Mouse (Mus musculus): ENCODE measurements around the gene Vwa8. TPM values are rescaled to one million over a fixed set of nuclear protein-coding genes. Genes with fewer than 3 reads are reported as not detected.

The Vwa8 gene
- polyA plus RNA-seq, 1 experiment from 2014 or later, result 10.0 TPM

DNA sequence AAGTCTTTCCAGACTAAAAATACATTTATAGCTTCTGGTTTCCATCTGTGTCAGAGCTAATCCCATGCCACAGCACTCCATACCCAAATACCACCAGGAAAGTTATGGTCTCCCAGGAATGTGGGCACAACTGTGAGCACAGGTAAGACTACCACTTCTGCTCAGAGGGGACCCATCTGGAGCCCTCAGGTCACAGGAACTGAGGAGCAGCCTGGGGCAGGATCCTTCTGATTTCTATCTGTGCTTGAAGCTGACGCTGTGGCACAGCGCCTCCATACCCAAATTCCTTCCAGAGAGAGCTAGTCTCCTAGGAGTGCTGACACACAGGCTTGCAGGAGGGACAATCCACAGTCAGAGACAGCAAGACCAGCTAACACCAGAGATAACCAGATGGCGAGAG, 361.0 kb downstream of the Vwa8 start:
- Histone ChIP-seq H3K4me1 (peaks cover 17% of the 10 kb centered on the region), H3K9ac (no peak overlapping the region), H3K4me3 (no peak overlapping the region), H3K27ac (no peak overlapping the region), H3K9me3 (replicated peaks) (no peaks in the 10 kb centered on the region), H3K36me3 (no peaks in the 10 kb centered on the region), H3K27me3 (no peaks in the 10 kb centered on the region), H3K4me2 (replicated peaks) (no peak overlapping the region)
- no peak for ATAC-seq (ENCODE audit: low FRiP score)
- WGBS, result 85% methylated on average over 3 of the region's 3 CpGs

DNA sequence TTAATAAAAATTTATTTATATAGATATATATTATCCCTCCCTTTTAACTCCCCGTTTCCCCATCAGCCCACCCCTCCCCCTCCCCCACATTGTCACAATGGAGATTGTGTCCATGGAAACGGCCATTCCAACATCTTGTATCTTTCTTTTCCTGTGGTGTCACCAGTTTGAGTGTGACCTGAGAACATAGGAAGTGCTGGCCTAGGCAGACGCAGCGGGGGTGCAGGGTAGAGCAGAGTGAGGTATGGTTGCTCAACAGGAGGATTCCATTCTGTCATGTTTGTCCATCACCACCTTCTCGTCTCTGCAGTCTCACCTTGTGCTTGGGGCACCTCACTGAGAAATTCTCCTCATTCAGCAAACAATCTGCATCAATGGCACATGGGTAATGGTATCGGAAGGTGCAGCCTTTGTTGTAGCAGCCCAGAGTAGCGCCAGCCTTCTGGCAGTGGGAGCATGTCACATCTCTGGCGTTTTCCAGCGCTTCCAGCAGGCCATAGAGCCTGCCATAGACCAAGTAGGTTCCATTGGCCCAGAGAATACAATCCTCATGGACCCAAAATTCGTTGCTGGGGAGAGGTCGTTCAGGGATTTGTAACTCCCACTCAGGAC, 363.6 kb downstream of the Vwa8 start:
- Histone ChIP-seq H3K4me2 (replicated peaks) (no peak overlapping the region), H3K36me3 (no peaks in the 10 kb centered on the region), H3K27me3 (no peaks in the 10 kb centered on the region), H3K4me3 (no peak overlapping the region), H3K9ac (no peak overlapping the region), H3K9me3 (replicated peaks) (no peaks in the 10 kb centered on the region), H3K27ac (no peak overlapping the region), H3K4me1 (no peaks in the 10 kb centered on the region)
- no peak for ATAC-seq (ENCODE audit: low FRiP score)
- WGBS, result 84% methylated on average over 11 of the region's 11 CpGs

DNA sequence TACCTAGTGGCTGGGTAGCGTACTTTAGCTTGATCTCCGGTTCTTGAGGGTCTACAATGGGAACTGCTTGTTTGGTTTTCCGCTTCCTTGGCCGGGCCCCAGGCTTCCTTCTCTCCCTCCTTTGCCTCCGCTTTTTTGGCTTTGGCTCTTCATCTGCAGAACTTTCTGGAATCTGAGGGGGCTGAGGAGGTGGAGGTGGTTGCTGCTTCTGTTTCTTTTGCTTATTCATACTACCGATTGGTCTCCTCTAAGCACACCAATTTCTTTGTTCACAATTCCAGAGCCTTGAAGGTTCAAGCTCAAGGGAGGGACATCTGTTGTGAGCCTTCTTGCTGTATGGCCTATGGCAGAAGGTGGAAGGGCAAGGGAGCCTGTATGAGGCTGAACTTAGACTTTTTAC, 365.3 kb downstream of the Vwa8 start:
- Histone ChIP-seq H3K4me2 (replicated peaks) (no peak overlapping the region), H3K27ac (no peak overlapping the region), H3K36me3 (no peaks in the 10 kb centered on the region), H3K9me3 (replicated peaks) (no peaks in the 10 kb centered on the region), H3K27me3 (no peaks in the 10 kb centered on the region), H3K9ac (no peak overlapping the region), H3K4me1 (no peaks in the 10 kb centered on the region), H3K4me3 (no peak overlapping the region)
- 94% methylated on average over 6 of the region's 6 CpGs for WGBS
- ATAC-seq (ENCODE audit: low FRiP score), result no peak

DNA sequence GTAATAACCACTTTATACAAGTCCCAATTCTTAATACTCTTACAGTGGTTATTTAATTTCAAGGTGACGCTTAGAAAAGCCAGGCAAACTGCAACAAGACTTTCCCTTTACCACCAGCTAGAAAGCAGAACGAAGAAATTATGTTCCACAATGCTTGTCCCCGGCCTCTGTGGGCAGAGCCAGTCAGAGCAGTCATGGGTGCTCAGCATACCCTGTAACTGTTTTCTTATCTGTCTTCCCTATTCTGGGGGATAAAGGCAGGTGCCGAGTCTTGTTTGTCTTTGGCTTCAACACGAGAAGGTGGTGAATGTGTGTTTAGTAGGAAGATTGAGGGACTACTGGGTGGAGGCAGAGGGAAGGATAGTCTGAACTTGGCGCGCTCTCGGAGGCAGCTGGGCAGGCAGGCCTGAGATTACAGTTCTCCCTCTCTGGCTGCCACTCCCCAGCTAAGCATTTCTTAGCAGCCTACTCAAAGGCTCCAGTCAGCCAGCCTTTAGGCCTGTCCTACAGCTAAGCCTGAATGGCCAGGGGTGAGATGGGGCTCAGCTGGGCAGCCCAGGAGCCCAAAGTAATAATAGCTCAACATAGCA, 365.9 kb downstream of the Vwa8 start:
- 88% methylated on average over 8 of the region's 8 CpGs for WGBS
- H3K9ac ChIP-seq, result no peak overlapping the region
- no peak overlapping the region for H3K4me3 ChIP-seq
- H3K4me1 ChIP-seq, result no peaks in the 10 kb centered on the region
- no peak for ATAC-seq (ENCODE audit: low FRiP score)
- no peaks in the 10 kb centered on the region for H3K36me3 ChIP-seq
- no peaks in the 10 kb centered on the region for H3K9me3 ChIP-seq (replicated peaks)
- no peak overlapping the region for H3K27ac ChIP-seq
- no peaks in the 10 kb centered on the region for H3K27me3 ChIP-seq
- no peak overlapping the region for H3K4me2 ChIP-seq (replicated peaks)

DNA sequence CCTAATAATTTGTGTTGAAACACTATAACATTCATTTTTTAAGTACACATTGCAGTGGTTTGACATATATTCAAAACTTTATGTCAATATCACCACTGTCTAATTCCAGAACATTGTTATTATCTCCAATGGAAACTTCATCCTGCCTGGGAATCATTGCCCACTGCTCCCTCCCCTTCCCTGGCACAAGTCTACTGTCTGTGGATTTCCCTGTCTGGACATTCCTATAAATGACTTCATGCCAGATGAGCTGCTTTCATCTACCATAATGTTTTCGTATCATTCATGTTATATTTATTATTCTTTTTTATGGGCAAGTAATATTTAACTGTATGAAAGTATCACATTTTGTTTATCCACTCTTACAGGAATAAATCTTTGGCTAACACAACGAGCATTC, 367.5 kb downstream of the Vwa8 start:
- WGBS, result 77% methylated on average over 2 of the region's 2 CpGs

DNA sequence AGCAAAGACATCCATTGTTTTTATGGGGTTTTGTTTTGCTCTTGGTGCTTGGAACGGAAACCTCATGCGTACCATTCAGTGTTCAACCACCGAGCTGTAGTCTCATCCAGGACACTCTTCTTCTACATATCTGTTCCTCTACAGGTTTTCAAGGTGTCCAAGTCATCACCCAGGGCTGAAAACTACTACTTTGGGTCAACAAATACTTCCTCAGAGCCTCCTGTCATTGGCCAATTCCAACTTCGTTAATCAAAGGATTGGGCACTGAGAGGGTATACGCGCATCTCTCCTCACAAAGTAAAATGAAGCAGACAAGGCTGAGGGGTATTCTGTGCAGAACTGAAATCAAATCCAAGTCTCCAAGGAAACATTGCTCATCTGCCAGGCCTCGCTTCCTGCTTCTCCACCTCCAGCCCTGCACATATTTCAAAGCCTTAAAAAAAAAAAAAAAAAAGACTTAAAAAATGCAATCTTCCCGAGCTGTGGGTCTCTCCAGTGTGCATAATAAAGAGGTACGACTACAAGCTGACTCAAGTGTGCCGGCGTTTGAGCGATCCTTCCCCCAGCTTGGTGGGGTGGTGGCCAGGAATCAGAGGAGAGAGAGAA, 374.7 kb downstream of the Vwa8 start:
- no peak overlapping the region for H3K4me3 ChIP-seq
- ATAC-seq (ENCODE audit: low FRiP score), result no peak
- no peak overlapping the region for H3K4me2 ChIP-seq (replicated peaks)
- no peaks in the 10 kb centered on the region for H3K4me1 ChIP-seq
- no peaks in the 10 kb centered on the region for H3K9me3 ChIP-seq (replicated peaks)
- H3K27ac ChIP-seq, result no peak overlapping the region
- H3K9ac ChIP-seq, result no peak overlapping the region
- 91% methylated on average over 12 of the region's 12 CpGs for WGBS
- H3K27me3 ChIP-seq, result no peaks in the 10 kb centered on the region
- no peaks in the 10 kb centered on the region for H3K36me3 ChIP-seq

More for the DNA sequence above, 367.5 kb downstream of the Vwa8 start:
- Histone ChIP-seq H3K36me3 (no peaks in the 10 kb centered on the region), H3K27me3 (no peaks in the 10 kb centered on the region), H3K27ac (no peak overlapping the region), H3K4me3 (no peak overlapping the region), H3K9ac (no peak overlapping the region), H3K4me2 (replicated peaks) (no peak overlapping the region), H3K9me3 (replicated peaks) (no peaks in the 10 kb centered on the region), H3K4me1 (no peaks in the 10 kb centered on the region)
- no peak for ATAC-seq (ENCODE audit: low FRiP score)

DNA sequence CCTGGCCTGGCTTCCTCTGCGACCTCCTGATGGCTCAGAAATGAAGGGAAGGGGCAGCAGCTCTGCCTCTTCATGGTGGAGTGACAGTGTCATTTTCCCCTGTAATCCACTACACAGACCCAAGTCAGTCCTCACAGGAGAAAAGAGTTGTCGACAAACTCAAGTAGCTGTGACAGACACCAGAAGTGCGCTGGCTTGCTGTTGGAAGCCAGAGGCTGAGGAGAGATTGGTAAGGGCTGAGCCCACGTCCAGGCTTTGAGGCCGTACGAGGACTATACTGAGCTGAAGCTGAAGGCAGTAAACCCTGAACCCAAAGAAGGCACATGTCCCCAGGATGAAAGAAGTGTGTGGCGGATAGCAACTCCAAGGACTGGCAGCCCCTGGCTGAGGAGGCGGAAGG, 376.6 kb downstream of the Vwa8 start:
- Histone ChIP-seq H3K9ac (no peak overlapping the region), H3K9me3 (replicated peaks) (no peaks in the 10 kb centered on the region), H3K4me3 (no peak overlapping the region), H3K4me1 (no peaks in the 10 kb centered on the region), H3K4me2 (replicated peaks) (no peak overlapping the region), H3K27ac (no peak overlapping the region), H3K36me3 (no peaks in the 10 kb centered on the region), H3K27me3 (no peaks in the 10 kb centered on the region)
- 74% methylated on average over 8 of the region's 8 CpGs for WGBS
- ATAC-seq (ENCODE audit: low FRiP score), result no peak

DNA sequence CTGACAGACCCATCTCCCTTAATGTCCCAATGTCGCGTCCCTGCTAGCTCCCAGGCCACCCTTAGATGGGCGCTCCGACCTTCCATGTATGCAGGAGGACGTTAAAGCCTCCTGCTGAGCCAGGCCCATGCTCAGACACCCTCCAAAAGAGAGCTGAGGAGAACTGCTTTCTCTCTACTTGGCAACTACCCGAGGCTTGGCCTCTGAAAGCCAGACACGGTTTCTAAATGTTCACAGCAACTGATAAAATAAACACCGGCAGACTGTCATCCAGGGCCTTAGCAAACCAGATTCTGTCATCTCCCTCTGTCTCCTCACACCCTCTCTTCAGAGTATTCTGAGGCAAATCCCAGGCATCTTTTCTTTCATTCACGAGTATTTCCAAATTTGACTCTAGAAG, 377.2 kb downstream of the Vwa8 start:
- Histone ChIP-seq H3K4me1 (no peaks in the 10 kb centered on the region), H3K9ac (no peak overlapping the region), H3K4me2 (replicated peaks) (no peak overlapping the region), H3K36me3 (no peaks in the 10 kb centered on the region), H3K4me3 (no peak overlapping the region), H3K27me3 (no peaks in the 10 kb centered on the region), H3K9me3 (replicated peaks) (no peaks in the 10 kb centered on the region), H3K27ac (no peak overlapping the region)
- ATAC-seq (ENCODE audit: low FRiP score), result no peak
- WGBS, result 83% methylated on average over 9 of the region's 9 CpGs

DNA sequence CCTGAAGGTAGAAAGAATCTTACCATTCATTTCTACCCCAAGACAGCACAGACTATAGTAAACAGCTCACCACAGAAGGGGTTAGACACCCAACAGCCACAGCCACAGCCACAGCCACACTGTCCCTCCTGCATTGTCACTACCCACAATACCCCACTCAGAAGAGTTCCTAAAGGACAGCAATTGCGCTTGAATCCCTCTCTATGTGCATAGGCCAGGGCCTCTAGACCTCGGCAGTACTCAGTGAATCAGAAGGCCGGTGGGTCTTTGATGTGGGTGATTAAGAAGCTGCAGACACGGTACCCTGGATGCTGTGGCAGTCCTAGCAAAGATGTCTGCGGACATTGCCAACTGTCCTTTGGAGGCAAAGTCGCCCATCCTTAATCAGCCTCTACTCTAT, 377.9 kb downstream of the Vwa8 start:
- no peak overlapping the region for H3K27ac ChIP-seq
- H3K9ac ChIP-seq, result no peak overlapping the region
- ATAC-seq (ENCODE audit: low FRiP score), result no peak
- H3K4me1 ChIP-seq, result no peaks in the 10 kb centered on the region
- H3K9me3 ChIP-seq (replicated peaks), result no peaks in the 10 kb centered on the region
- H3K4me3 ChIP-seq, result no peak overlapping the region
- WGBS, result 90% methylated on average over 6 of the region's 6 CpGs
- no peaks in the 10 kb centered on the region for H3K27me3 ChIP-seq
- H3K4me2 ChIP-seq (replicated peaks), result no peak overlapping the region
- H3K36me3 ChIP-seq, result no peaks in the 10 kb centered on the region

DNA sequence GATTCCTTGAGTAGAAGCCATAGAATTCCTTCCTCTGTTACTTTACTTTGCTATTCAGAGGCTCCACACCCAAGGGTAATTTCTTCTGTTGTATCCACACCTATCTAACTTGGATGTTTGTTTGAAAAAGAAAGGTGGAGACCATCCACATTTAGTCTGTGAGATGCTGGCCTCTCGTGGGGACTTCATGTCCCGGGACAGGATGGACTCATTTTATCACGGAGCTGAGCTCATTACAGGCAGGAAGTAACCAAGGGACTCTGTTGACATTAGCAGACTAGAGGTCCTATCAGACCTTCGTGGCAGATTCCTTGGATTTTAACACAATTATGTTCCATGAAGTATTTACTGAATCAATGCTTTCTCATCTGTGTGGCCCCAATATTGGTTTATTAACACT, 379.1 kb downstream of the Vwa8 start:
- Histone ChIP-seq H3K4me1 (no peaks in the 10 kb centered on the region), H3K4me3 (no peak overlapping the region), H3K9ac (no peak overlapping the region), H3K27me3 (no peaks in the 10 kb centered on the region), H3K36me3 (no peaks in the 10 kb centered on the region), H3K27ac (no peak overlapping the region), H3K9me3 (replicated peaks) (no peaks in the 10 kb centered on the region), H3K4me2 (replicated peaks) (no peak overlapping the region)
- WGBS, result 67% methylated on average over 4 of the region's 4 CpGs
- no peak for ATAC-seq (ENCODE audit: low FRiP score)

DNA sequence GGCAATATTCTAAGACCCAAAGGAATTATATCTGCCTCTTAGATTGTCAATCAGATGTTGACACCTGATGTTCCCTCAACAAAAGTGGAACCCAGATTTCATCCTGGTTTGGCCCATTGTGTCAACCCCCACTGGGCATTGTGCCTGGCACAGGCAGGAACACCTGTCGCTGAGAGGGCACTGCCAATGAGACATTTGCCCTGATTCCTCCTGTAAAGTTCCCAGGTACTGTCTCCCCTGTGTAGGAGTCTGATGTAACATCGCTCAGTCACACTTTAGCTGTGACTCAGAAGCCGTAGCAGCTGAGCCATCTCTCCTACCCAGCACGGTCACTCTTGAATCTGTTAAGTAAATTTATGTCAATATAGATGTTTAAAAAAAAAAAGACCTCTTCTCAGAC, 382.8 kb downstream of the Vwa8 start:
- no peak for ATAC-seq (ENCODE audit: low FRiP score)
- WGBS, result 91% methylated on average over 4 of the region's 4 CpGs
- no peaks in the 10 kb centered on the region for H3K9me3 ChIP-seq (replicated peaks)
- no peak overlapping the region for H3K27ac ChIP-seq
- H3K4me3 ChIP-seq, result no peak overlapping the region
- H3K4me2 ChIP-seq (replicated peaks), result no peak overlapping the region
- 0 out of 2 replicates have a peak, but pooled peaks cover under 1% of the 10 kb centered on the region for H3K4me1 ChIP-seq
- no peak overlapping the region for H3K9ac ChIP-seq
- H3K27me3 ChIP-seq, result no peaks in the 10 kb centered on the region
- no peaks in the 10 kb centered on the region for H3K36me3 ChIP-seq

DNA sequence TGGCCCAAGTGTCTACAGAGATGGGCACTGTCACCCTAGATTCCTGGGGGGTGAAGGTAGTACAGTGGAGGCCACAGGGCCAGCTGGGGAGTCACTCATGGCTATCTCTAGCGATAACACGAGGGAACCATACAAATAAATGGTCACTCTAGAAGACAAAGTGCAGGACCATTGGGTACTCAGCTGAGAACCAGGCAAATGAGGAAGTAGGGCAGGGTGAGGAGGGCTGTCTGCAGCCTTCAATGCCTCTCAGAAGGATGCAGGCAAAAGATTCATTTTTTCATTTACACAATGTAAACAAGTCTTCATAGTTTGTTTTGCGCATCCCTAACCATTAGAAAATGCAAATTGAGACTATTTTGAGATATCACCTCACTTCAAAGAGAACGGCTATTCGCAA, 384.8 kb downstream of the Vwa8 start:
- Histone ChIP-seq H3K4me2 (replicated peaks) (no peak overlapping the region), H3K9ac (no peak overlapping the region), H3K4me3 (no peak overlapping the region), H3K4me1 (peaks cover 9% of the 10 kb centered on the region), H3K9me3 (replicated peaks) (no peaks in the 10 kb centered on the region), H3K27ac (no peak overlapping the region), H3K27me3 (no peaks in the 10 kb centered on the region), H3K36me3 (no peaks in the 10 kb centered on the region)
- 96% methylated on average over 5 of the region's 5 CpGs for WGBS
- no peak for ATAC-seq (ENCODE audit: low FRiP score)

DNA sequence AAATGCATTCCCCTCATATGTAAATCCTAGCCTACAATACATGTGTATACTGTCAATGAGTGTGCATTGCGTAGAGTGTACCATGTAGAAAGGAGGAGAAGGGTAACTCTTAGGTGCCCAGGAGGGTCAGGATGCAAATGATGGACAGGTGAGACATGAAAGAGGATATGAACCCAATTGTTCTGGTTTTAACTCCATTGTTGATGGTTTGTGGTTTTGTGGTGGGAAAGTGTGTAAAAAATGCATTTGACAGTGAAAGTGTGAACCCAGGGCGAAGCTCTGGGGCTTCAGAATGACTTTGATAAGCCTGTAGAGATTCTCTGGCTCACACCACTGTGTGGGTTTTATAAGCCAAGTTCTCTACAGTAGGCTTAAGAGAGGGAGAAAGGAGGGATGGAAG, 385.7 kb downstream of the Vwa8 start:
- Histone ChIP-seq H3K4me1 (peaks cover 9% of the 10 kb centered on the region), H3K36me3 (no peaks in the 10 kb centered on the region), H3K9ac (no peak overlapping the region), H3K4me3 (no peak overlapping the region), H3K9me3 (replicated peaks) (no peaks in the 10 kb centered on the region), H3K27me3 (no peaks in the 10 kb centered on the region), H3K27ac (no peak overlapping the region), H3K4me2 (replicated peaks) (no peak overlapping the region)
- ATAC-seq (ENCODE audit: low FRiP score), result no peak
- WGBS, result 93% methylated on average over 2 of the region's 2 CpGs
